Mouse (Mus musculus): ENCODE results near the gene Phf14. TPM values are rescaled to one million over a fixed set of nuclear protein-coding genes. Genes with fewer than 3 reads are reported as not detected.

Gene Phf14
- total and polyA plus RNA-seq, 2 experiments, result 2.9 to 28.9 TPM

DNA sequence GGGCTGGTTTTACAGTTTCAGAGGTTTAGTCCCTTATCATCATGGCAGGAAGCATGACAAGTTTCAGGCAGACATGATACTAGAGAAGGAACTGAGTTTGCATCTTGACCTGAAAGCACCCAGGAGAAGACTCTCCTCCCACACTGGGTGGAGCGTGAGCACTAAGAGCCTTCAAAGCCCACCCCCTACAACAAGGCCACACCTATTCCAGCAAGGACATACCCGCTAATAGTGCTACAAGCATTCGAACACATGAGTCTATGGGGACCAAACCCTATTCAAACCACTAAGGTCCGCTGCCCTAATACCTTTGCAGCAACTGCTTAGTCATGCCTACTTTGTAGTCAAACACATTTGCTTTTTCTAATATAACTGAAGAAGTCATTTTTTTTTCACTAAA lies 189.5 kb downstream of the Phf14 start:
- Histone ChIP-seq H3K9ac (ENCODE audit: low read depth, low read length) (no peak overlapping the region), H3K36me3 (ENCODE audit: control insufficient read depth, insufficient read depth, low read length) (no peaks in the 10 kb centered on the region), H3K4me3 (ENCODE audit: insufficient read depth, low read depth, low read length) (no peak overlapping the region), H3K79me2 (ENCODE audit: control insufficient read depth, insufficient read depth, low read length) (no peaks in the 10 kb centered on the region), H3K27ac (replicated peaks; ENCODE audit: insufficient read depth, low read depth, low read length) (no peak overlapping the region), H3K27me3 (ENCODE audit: control insufficient read depth, insufficient read depth, low read length) (no peaks in the 10 kb centered on the region), H3K4me1 (ENCODE audit: control insufficient read depth, insufficient read depth, low read length) (no peaks in the 10 kb centered on the region)
- no peak for DNase-seq (ENCODE audit: extremely low read depth, low read depth, low spot score)
- WGBS, result 70% methylated on average over 4 of the region's 4 CpGs
- TF ChIP-seq POLR2A (IDR thresholded peaks at IDR 0.05; ENCODE audit: extremely low read depth, insufficient read depth, low read length), result no peak
- TF ChIP-seq CTCF (IDR thresholded peaks at IDR 0.05; ENCODE audit: low read depth, low read length), result no peak

DNA sequence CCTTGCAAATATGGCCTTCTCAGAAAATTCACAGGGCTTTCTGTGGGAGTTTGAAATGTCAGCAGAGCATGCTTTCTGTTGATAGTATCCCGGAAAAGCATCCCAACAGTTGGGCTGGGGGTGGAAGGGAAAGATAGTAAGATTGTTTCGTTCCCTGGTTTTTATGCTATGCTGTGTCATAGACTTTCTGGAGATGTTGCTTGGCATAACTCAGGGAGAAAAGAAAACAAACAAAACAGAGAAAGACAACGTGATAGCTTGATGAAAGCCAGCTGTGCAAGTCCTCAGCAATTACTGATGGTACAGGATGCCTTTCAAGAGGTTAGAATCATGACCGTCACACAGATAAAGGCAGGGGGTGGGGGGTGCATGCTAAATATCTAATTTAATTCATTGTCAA lies 197.5 kb downstream of the Phf14 start:
- Histone ChIP-seq H3K27ac (replicated peaks; ENCODE audit: insufficient read depth, low read depth, low read length) (no peak overlapping the region), H3K36me3 (ENCODE audit: control insufficient read depth, insufficient read depth, low read length) (no peaks in the 10 kb centered on the region), H3K4me3 (ENCODE audit: insufficient read depth, low read depth, low read length) (no peak overlapping the region), H3K4me1 (ENCODE audit: control insufficient read depth, insufficient read depth, low read length) (no peaks in the 10 kb centered on the region), H3K9ac (ENCODE audit: low read depth, low read length) (no peak overlapping the region), H3K27me3 (ENCODE audit: control insufficient read depth, insufficient read depth, low read length) (no peaks in the 10 kb centered on the region), H3K79me2 (ENCODE audit: control insufficient read depth, insufficient read depth, low read length) (no peaks in the 10 kb centered on the region)
- WGBS, result 73% methylated on average over 4 of the region's 4 CpGs
- DNase-seq (ENCODE audit: extremely low read depth, low read depth, low spot score), result no peak
- no peak for TF ChIP-seq CTCF (IDR thresholded peaks at IDR 0.05; ENCODE audit: low read depth, low read length)
- TF ChIP-seq POLR2A (IDR thresholded peaks at IDR 0.05; ENCODE audit: extremely low read depth, insufficient read depth, low read length), result no peak

DNA sequence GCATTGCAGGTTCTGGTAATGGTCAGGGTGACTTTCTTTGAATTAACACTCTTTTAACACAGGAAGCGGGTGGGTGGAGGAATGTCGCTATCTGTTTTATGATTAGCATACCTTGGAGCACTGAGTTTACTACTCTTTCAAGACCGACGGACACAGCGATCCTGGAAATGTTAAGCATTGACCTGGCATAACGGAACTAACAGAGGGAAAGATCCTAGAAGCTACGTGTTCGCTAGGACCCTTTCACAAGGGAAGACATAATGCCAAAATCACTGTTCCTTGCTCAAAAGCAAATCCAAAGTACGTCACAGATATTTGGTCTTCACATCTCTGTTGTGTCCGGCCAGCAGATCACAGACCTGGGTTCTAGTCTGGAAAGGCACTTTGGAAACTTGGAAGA lies 199.7 kb downstream of the Phf14 start:
- no peaks in the 10 kb centered on the region for H3K79me2 ChIP-seq (ENCODE audit: control insufficient read depth, insufficient read depth, low read length)
- 60% methylated on average over 10 of the region's 10 CpGs for WGBS
- TF ChIP-seq POLR2A (IDR thresholded peaks at IDR 0.05; ENCODE audit: extremely low read depth, insufficient read depth, low read length) (no peak), CTCF (IDR thresholded peaks at IDR 0.05; ENCODE audit: low read depth, low read length) (no peak)
- no peak overlapping the region for H3K27ac ChIP-seq (replicated peaks; ENCODE audit: insufficient read depth, low read depth, low read length)
- no peaks in the 10 kb centered on the region for H3K4me1 ChIP-seq (ENCODE audit: control insufficient read depth, insufficient read depth, low read length)
- no peaks in the 10 kb centered on the region for H3K27me3 ChIP-seq (ENCODE audit: control insufficient read depth, insufficient read depth, low read length)
- no peak for DNase-seq (ENCODE audit: extremely low read depth, low read depth, low spot score)
- H3K9ac ChIP-seq (ENCODE audit: low read depth, low read length), result no peak overlapping the region
- no peak overlapping the region for H3K4me3 ChIP-seq (ENCODE audit: insufficient read depth, low read depth, low read length)
- H3K36me3 ChIP-seq (ENCODE audit: control insufficient read depth, insufficient read depth, low read length), result no peaks in the 10 kb centered on the region

DNA sequence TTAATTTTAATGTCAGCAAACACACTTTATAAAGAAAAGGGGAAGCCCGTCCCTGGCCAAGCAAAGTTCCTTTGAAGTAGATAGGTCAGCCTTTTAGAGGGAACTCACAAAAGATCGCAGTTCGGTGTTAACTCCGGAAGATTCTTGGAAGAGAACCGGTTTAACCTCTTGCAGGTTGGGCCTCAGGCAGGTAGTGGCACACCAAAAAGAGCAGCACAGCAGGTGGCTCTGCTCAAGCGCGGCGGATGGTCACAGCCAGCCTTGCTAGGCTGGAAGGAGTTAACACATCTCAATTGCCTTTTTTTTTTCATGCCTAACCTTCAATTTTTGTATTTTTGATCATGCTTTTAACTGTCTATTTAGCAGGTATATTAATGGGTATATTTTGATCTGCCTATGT lies 200.2 kb downstream of the Phf14 start:
- no peaks in the 10 kb centered on the region for H3K27me3 ChIP-seq (ENCODE audit: control insufficient read depth, insufficient read depth, low read length)
- H3K27ac ChIP-seq (replicated peaks; ENCODE audit: insufficient read depth, low read depth, low read length), result no peak overlapping the region
- H3K79me2 ChIP-seq (ENCODE audit: control insufficient read depth, insufficient read depth, low read length), result no peaks in the 10 kb centered on the region
- 22% methylated on average over 8 of the region's 8 CpGs for WGBS
- no peak overlapping the region for H3K4me3 ChIP-seq (ENCODE audit: insufficient read depth, low read depth, low read length)
- H3K36me3 ChIP-seq (ENCODE audit: control insufficient read depth, insufficient read depth, low read length), result no peaks in the 10 kb centered on the region
- no peaks in the 10 kb centered on the region for H3K4me1 ChIP-seq (ENCODE audit: control insufficient read depth, insufficient read depth, low read length)
- no peak overlapping the region for H3K9ac ChIP-seq (ENCODE audit: low read depth, low read length)
- no peak for DNase-seq (ENCODE audit: extremely low read depth, low read depth, low spot score)
- no peak for TF ChIP-seq CTCF (IDR thresholded peaks at IDR 0.05; ENCODE audit: low read depth, low read length)
- TF ChIP-seq POLR2A (IDR thresholded peaks at IDR 0.05; ENCODE audit: extremely low read depth, insufficient read depth, low read length), result no peak

DNA sequence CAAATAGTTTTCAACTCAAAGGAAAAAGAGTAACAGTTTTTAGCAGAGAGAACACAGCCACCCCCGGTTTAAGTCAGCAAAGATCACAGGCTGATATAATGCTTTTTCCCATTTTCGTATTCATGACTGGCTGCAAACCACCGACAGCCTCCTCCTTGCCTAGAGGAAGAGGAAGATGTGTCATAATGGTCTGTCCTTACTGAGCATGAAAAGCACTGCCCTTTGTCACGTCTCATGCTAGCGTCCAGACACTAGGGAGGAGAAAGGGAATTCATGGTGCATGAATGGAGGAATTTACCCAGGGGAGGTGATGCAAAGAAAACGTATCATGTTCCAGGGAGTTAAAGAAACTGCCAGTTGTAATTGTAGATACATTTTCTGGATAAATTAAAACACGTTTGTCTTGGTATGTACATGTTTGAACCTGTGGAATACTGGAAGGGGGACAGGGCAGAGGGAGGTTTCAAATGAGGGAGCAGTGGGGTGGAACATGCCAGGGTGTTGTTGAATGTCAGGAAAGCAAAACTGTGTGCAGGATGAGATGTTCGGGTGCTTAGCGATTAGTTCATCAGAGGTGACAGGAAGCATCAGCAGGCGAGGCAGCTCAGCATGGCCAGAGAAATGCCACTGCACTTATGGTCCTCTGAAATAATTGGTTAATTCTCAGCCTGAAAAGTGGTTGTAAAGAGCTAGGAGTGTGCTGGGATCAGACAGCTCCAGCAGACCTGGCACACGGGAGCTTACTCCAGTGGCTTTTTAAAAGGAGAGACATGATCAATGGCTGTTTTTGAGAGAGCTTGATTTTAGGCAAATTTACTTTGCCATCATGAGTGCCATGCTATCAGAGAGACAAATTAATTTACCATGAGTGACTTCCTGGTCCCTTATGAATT lies 209.6 kb downstream of the Phf14 start:
- Histone ChIP-seq H3K27ac (replicated peaks; ENCODE audit: insufficient read depth, low read depth, low read length) (no peak overlapping the region), H3K79me2 (ENCODE audit: control insufficient read depth, insufficient read depth, low read length) (no peaks in the 10 kb centered on the region), H3K4me3 (ENCODE audit: insufficient read depth, low read depth, low read length) (no peak overlapping the region), H3K36me3 (ENCODE audit: control insufficient read depth, insufficient read depth, low read length) (no peaks in the 10 kb centered on the region), H3K27me3 (ENCODE audit: control insufficient read depth, insufficient read depth, low read length) (no peaks in the 10 kb centered on the region), H3K4me1 (ENCODE audit: control insufficient read depth, insufficient read depth, low read length) (no peaks in the 10 kb centered on the region), H3K9ac (ENCODE audit: low read depth, low read length) (no peak overlapping the region)
- no peak for DNase-seq (ENCODE audit: extremely low read depth, low read depth, low spot score)
- WGBS, result 67% methylated on average over 11 of the region's 11 CpGs
- TF ChIP-seq POLR2A (IDR thresholded peaks at IDR 0.05; ENCODE audit: extremely low read depth, insufficient read depth, low read length), result no peak
- TF ChIP-seq CTCF (IDR thresholded peaks at IDR 0.05; ENCODE audit: low read depth, low read length), result no peak
